Mouse (Mus musculus): Measurements from ENCODE around the gene Slc17a2. TPM values are rescaled to one million over a fixed set of nuclear protein-coding genes. Genes with fewer than 3 reads are reported as not detected.

Gene Slc17a2
- polyA plus RNA-seq, 2 experiments: 0.01 TPM; not detected in 1

GRCm38 (mm10) chr13:23772561-23773313 lies 34.1 kb upstream of the Slc17a2 start:
- no peaks in the 10 kb centered on the region for H3K9me3 ChIP-seq (ENCODE audit: control insufficient read depth, low read length)
- WGBS: 23% methylated on average over 21 of the region's 21 CpGs
- no peak overlapping the region for H3K9ac ChIP-seq (ENCODE audit: low read depth, low read length, severe bottlenecking)
- no peaks in the 10 kb centered on the region for H3K27me3 ChIP-seq (ENCODE audit: control insufficient read depth, insufficient read depth, low read length)
- TF ChIP-seq POLR2A (IDR thresholded peaks at IDR 0.05; ENCODE audit: borderline replicate concordance, extremely low read depth, insufficient read depth, insufficient read length): no peak
- peak; percentile 55 for DNase-seq (ENCODE audit: low spot score)
- H3K4me2 ChIP-seq (replicated peaks; ENCODE audit: low read depth, low read length, severe bottlenecking): peak overlapping the region; percentile 25
- H3K4me3 ChIP-seq (replicated peaks; ENCODE audit: low read length): peak overlapping the region; percentile 7; the same call in 1 of the 2 replicates
- no peaks in the 10 kb centered on the region for H3K36me3 ChIP-seq (ENCODE audit: control insufficient read depth, insufficient read depth, low read length)
- ATAC-seq (ENCODE audit: low FRiP score, low read depth): peak; percentile 87
- no peaks in the 10 kb centered on the region for H3K4me1 ChIP-seq (ENCODE audit: control insufficient read depth, insufficient read depth, low read length)
- H3K27ac ChIP-seq (replicated peaks; ENCODE audit: low read depth, low read length): no peak overlapping the region

GRCm38 (mm10) chr13:23778339-23778738 lies 28.5 kb upstream of the Slc17a2 start:
- no peaks in the 10 kb centered on the region for H3K4me1 ChIP-seq (ENCODE audit: control insufficient read depth, insufficient read depth, low read length)
- no peak for TF ChIP-seq POLR2A (IDR thresholded peaks at IDR 0.05; ENCODE audit: borderline replicate concordance, extremely low read depth, insufficient read depth, insufficient read length)
- 93% methylated on average over 7 of the region's 7 CpGs for WGBS
- no peak for ATAC-seq (ENCODE audit: low FRiP score, low read depth)
- no peak overlapping the region for H3K9ac ChIP-seq (ENCODE audit: low read depth, low read length, severe bottlenecking)
- no peak overlapping the region for H3K4me3 ChIP-seq (replicated peaks; ENCODE audit: low read length)
- H3K4me2 ChIP-seq (replicated peaks; ENCODE audit: low read depth, low read length, severe bottlenecking): no peak overlapping the region
- H3K36me3 ChIP-seq (ENCODE audit: control insufficient read depth, insufficient read depth, low read length): no peaks in the 10 kb centered on the region
- no peaks in the 10 kb centered on the region for H3K9me3 ChIP-seq (ENCODE audit: control insufficient read depth, low read length)
- no peak for DNase-seq (ENCODE audit: low spot score)
- no peak overlapping the region for H3K27ac ChIP-seq (replicated peaks; ENCODE audit: low read depth, low read length)
- H3K27me3 ChIP-seq (ENCODE audit: control insufficient read depth, insufficient read depth, low read length): no peaks in the 10 kb centered on the region

- Histone ChIP-seq H3K4me3 (replicated peaks; ENCODE audit: low read length) (no peak overlapping the region), H3K9ac (ENCODE audit: low read depth, low read length, severe bottlenecking) (no peak overlapping the region), H3K36me3 (ENCODE audit: control insufficient read depth, insufficient read depth, low read length) (no peaks in the 10 kb centered on the region), H3K27me3 (ENCODE audit: control insufficient read depth, insufficient read depth, low read length) (no peaks in the 10 kb centered on the region), H3K27ac (replicated peaks; ENCODE audit: low read depth, low read length) (no peak overlapping the region), H3K9me3 (ENCODE audit: control insufficient read depth, low read length) (no peaks in the 10 kb centered on the region), H3K4me1 (ENCODE audit: control insufficient read depth, insufficient read depth, low read length) (no peaks in the 10 kb centered on the region), H3K4me2 (replicated peaks; ENCODE audit: low read depth, low read length, severe bottlenecking) (no peak overlapping the region)
- WGBS: 83% methylated on average over 4 of the region's 4 CpGs
- TF ChIP-seq POLR2A (IDR thresholded peaks at IDR 0.05; ENCODE audit: borderline replicate concordance, extremely low read depth, insufficient read depth, insufficient read length): no peak
- no peak for ATAC-seq (ENCODE audit: low FRiP score, low read depth)
- DNase-seq (ENCODE audit: low spot score): no peak
Observed at GRCm38 (mm10) chr13:23779025-23779424, 27.8 kb upstream of the Slc17a2 start.

- ATAC-seq (ENCODE audit: low FRiP score, low read depth): peak; percentile 62; the same call in 1 of the 2 replicates
- 45% methylated on average over 2 of the region's 2 CpGs for WGBS
Observed at GRCm38 (mm10) chr13:23792520-23792919, 14.3 kb upstream of the Slc17a2 start.

GRCm38 (mm10) chr13:23799405-23799804 lies 7.4 kb upstream of the Slc17a2 start:
- H3K36me3 ChIP-seq (ENCODE audit: control insufficient read depth, insufficient read depth, low read length): no peaks in the 10 kb centered on the region
- no peaks in the 10 kb centered on the region for H3K9me3 ChIP-seq (ENCODE audit: control insufficient read depth, low read length)
- H3K9ac ChIP-seq (ENCODE audit: low read depth, low read length, severe bottlenecking): no peak overlapping the region
- H3K27me3 ChIP-seq (ENCODE audit: control insufficient read depth, insufficient read depth, low read length): no peaks in the 10 kb centered on the region
- H3K4me3 ChIP-seq (replicated peaks; ENCODE audit: low read length): no peak overlapping the region
- WGBS: 67% methylated on average over 5 of the region's 5 CpGs
- H3K4me1 ChIP-seq (ENCODE audit: control insufficient read depth, insufficient read depth, low read length): no peaks in the 10 kb centered on the region
- no peak for DNase-seq (ENCODE audit: low spot score)
- ATAC-seq (ENCODE audit: low FRiP score, low read depth): no peak
- TF ChIP-seq POLR2A (IDR thresholded peaks at IDR 0.05; ENCODE audit: borderline replicate concordance, extremely low read depth, insufficient read depth, insufficient read length): no peak
- no peak overlapping the region for H3K4me2 ChIP-seq (replicated peaks; ENCODE audit: low read depth, low read length, severe bottlenecking)
- H3K27ac ChIP-seq (replicated peaks; ENCODE audit: low read depth, low read length): no peak overlapping the region

More at GRCm38 (mm10) chr13:23792520-23792919, 14.3 kb upstream of the Slc17a2 start:
- no peak for TF ChIP-seq POLR2A (IDR thresholded peaks at IDR 0.05; ENCODE audit: borderline replicate concordance, extremely low read depth, insufficient read depth, insufficient read length)
- H3K4me3 ChIP-seq (replicated peaks; ENCODE audit: low read length): no peak overlapping the region
- no peaks in the 10 kb centered on the region for H3K36me3 ChIP-seq (ENCODE audit: control insufficient read depth, insufficient read depth, low read length)
- H3K4me1 ChIP-seq (ENCODE audit: control insufficient read depth, insufficient read depth, low read length): no peaks in the 10 kb centered on the region
- H3K4me2 ChIP-seq (replicated peaks; ENCODE audit: low read depth, low read length, severe bottlenecking): no peak overlapping the region
- no peaks in the 10 kb centered on the region for H3K9me3 ChIP-seq (ENCODE audit: control insufficient read depth, low read length)
- H3K27ac ChIP-seq (replicated peaks; ENCODE audit: low read depth, low read length): no peak overlapping the region
- peak; percentile 80 for DNase-seq (ENCODE audit: low spot score)
- H3K9ac ChIP-seq (ENCODE audit: low read depth, low read length, severe bottlenecking): no peak overlapping the region
- H3K27me3 ChIP-seq (ENCODE audit: control insufficient read depth, insufficient read depth, low read length): no peaks in the 10 kb centered on the region
